Mouse (Mus musculus) stomach, postnatal 0 days (tissue): ENCODE measurements at regions not wholly inside any gene's neighbourhood (a gene's known extent, or its start where the extent isn't known, plus 50 kb on each side); places are given as distances from the start of the nearest gene placed in this dataset.

Source experiments
- ATAC-seq: fragments of 200-750 bp; cut with Nextera tagmentation; 2 replicates; pipeline ENCODE4 v1.8.0; 2017; ENCODE audit not compliant: low FRiP score, low TSS enrichment
- DNase-seq: peaks from one replicate; pipeline ENCODE4 v3.0.0-alpha.2; 2016; ENCODE audit warnings: low spot score
- H3K27ac ChIP-seq: fragments of 300-500 bp; sonication (generic); replicated peaks from 2 replicates; pipeline ENCODE4 v1.5.1; 2014; ENCODE audit warnings: mild to moderate bottlenecking, control low read depth
- H3K27me3 ChIP-seq: fragments of 300-500 bp; sonication (generic); 2 replicates; pipeline ENCODE4 v1.6.1; 2014; ENCODE audit warnings: low read length; ENCODE audit not compliant: control insufficient read depth, insufficient read depth
- H3K36me3 ChIP-seq: fragments of 300-500 bp; sonication (generic); 2 replicates; pipeline ENCODE4 v1.6.1; 2014; ENCODE audit warnings: low read length, mixed read lengths; ENCODE audit not compliant: control insufficient read depth, insufficient read depth
- H3K4me1 ChIP-seq: fragments of 300-500 bp; sonication (generic); replicated peaks from 2 replicates; pipeline ENCODE4 v1.6.1; 2014; ENCODE audit warnings: antibody characterized with exemption; ENCODE audit not compliant: control insufficient read depth, insufficient read depth
- H3K4me2 ChIP-seq: fragments of 300-500 bp; sonication (generic); replicated peaks from 2 replicates; pipeline ENCODE4 v1.6.1; 2014; ENCODE audit warnings: low read depth, mild to moderate bottlenecking, control low read depth, moderate library complexity
- H3K4me3 ChIP-seq: fragments of 300-500 bp; sonication (generic); 2 replicates; pipeline ENCODE4 v1.5.1; 2014; ENCODE audit warnings: low read depth, low read length, control low read depth
- H3K9ac ChIP-seq: fragments of 300-500 bp; sonication (generic); 2 replicates; pipeline ENCODE4 v1.6.1; 2014; ENCODE audit warnings: mild to moderate bottlenecking, low read length, control low read depth, mixed read lengths
- H3K9me3 ChIP-seq: fragments of 300-500 bp; sonication (generic); 2 replicates; pipeline ENCODE4 v1.6.1; 2016; ENCODE audit warnings: low read length; ENCODE audit not compliant: control insufficient read depth
- CTCF ChIP-seq: IDR thresholded peaks from 2 replicates; pipeline ENCODE4 v1.5.1; 2016; ENCODE audit warnings: antibody characterized with exemption, low read depth, mild to moderate bottlenecking, moderate library complexity
- EP300 ChIP-seq: optimal IDR thresholded peaks from 2 replicates; pipeline ENCODE3; 2016; ENCODE audit warnings: antibody characterized with exemption
- WGBS: fragments of 180-500 bp; shearing (Covaris S2); extraction: QIAGEN DNeasy Blood & Tissue Kit; methylation state at CpG from one replicate; pipeline ENCODE4 v1.1.7; 2014; 5-methylcytosine and 5-hydroxymethylcytosine counted together

- no peak overlapping the region for H3K4me3 ChIP-seq
- no peak overlapping the region for H3K4me2 ChIP-seq
- ATAC-seq (no peak), DNase-seq (no peak)
- TF ChIP-seq EP300 (no peak), CTCF (no peak)
- no peak overlapping the region for H3K9ac ChIP-seq
- WGBS: 56% methylated on average over 1 of the region's 1 CpGs
- H3K27ac ChIP-seq: no peak overlapping the region
- no peaks in the 10 kb centered on the region for H3K36me3 ChIP-seq
- H3K4me1 ChIP-seq: no peaks in the 10 kb centered on the region
- H3K27me3 ChIP-seq: no peaks in the 10 kb centered on the region
- no peaks in the 10 kb centered on the region for H3K9me3 ChIP-seq
Observed at GRCm38 (mm10) chr16:65999343-65999742, 184.3 kb downstream of the Vgll3 start.

GRCm38 (mm10) chr16:66000728-66001273, 185.7 kb downstream of the Vgll3 start:
- Histone ChIP-seq H3K9me3 (no peaks in the 10 kb centered on the region), H3K27me3 (no peaks in the 10 kb centered on the region), H3K9ac (no peak overlapping the region), H3K27ac (no peak overlapping the region), H3K4me1 (no peaks in the 10 kb centered on the region), H3K4me2 (no peak overlapping the region), H3K36me3 (no peaks in the 10 kb centered on the region), H3K4me3 (no peak overlapping the region)
- no peak for ATAC-seq
- 54% methylated on average over 6 of the region's 6 CpGs for WGBS
- DNase-seq: no peak
- TF ChIP-seq CTCF (no peak), EP300 (no peak)

GRCm38 (mm10) chr16:66004689-66005088, 189.6 kb downstream of the Vgll3 start:
- Histone ChIP-seq H3K36me3 (no peaks in the 10 kb centered on the region), H3K9ac (no peak overlapping the region), H3K4me1 (no peaks in the 10 kb centered on the region), H3K27ac (no peak overlapping the region), H3K9me3 (no peaks in the 10 kb centered on the region), H3K4me3 (no peak overlapping the region), H3K4me2 (no peak overlapping the region), H3K27me3 (no peaks in the 10 kb centered on the region)
- DNase-seq: no peak
- WGBS: 62% methylated on average over 9 of the region's 9 CpGs
- no peak for ATAC-seq
- no peak for TF ChIP-seq EP300
- TF ChIP-seq CTCF: no peak

- Histone ChIP-seq H3K9ac (no peak overlapping the region), H3K4me2 (no peak overlapping the region), H3K27me3 (no peaks in the 10 kb centered on the region), H3K27ac (no peak overlapping the region), H3K9me3 (no peaks in the 10 kb centered on the region), H3K36me3 (no peaks in the 10 kb centered on the region), H3K4me1 (no peaks in the 10 kb centered on the region), H3K4me3 (no peak overlapping the region)
- DNase-seq: peak; percentile 30
- no peak for ATAC-seq
- 43% methylated on average over 7 of the region's 7 CpGs for WGBS
- peak; percentile 85 for TF ChIP-seq CTCF
- TF ChIP-seq EP300: no peak
Observed at GRCm38 (mm10) chr16:66005954-66006580, 191.0 kb downstream of the Vgll3 start.

- ATAC-seq: no peak
- no peaks in the 10 kb centered on the region for H3K27me3 ChIP-seq
- no peak overlapping the region for H3K4me2 ChIP-seq
- no peak for TF ChIP-seq EP300
- TF ChIP-seq CTCF: peak; percentile 75
- H3K9ac ChIP-seq: no peak overlapping the region
- no peaks in the 10 kb centered on the region for H3K36me3 ChIP-seq
- 12% methylated on average over 2 of the region's 2 CpGs for WGBS
- no peak overlapping the region for H3K27ac ChIP-seq
- H3K9me3 ChIP-seq: no peaks in the 10 kb centered on the region
- no peak overlapping the region for H3K4me3 ChIP-seq
- no peaks in the 10 kb centered on the region for H3K4me1 ChIP-seq
- no peak for DNase-seq
Observed at GRCm38 (mm10) chr16:66013608-66014007, 198.6 kb downstream of the Vgll3 start.

- Histone ChIP-seq H3K4me2 (no peak overlapping the region), H3K4me3 (no peak overlapping the region), H3K27ac (no peak overlapping the region), H3K9ac (no peak overlapping the region), H3K36me3 (no peaks in the 10 kb centered on the region), H3K4me1 (no peaks in the 10 kb centered on the region), H3K27me3 (no peaks in the 10 kb centered on the region), H3K9me3 (no peaks in the 10 kb centered on the region)
- TF ChIP-seq EP300 (no peak), CTCF (no peak)
- ATAC-seq (0 out of 2 replicates have a peak, but pooled peaks have one; percentile 24), DNase-seq (no peak)
- WGBS: 54% methylated on average over 5 of the region's 5 CpGs
Observed at GRCm38 (mm10) chr16:66014861-66015602, 200.0 kb downstream of the Vgll3 start.
